Mouse (Mus musculus) intestine, postnatal 0 days (tissue): ENCODE data around the gene Hamp. TPM values are rescaled to one million over a fixed set of nuclear protein-coding genes. Genes with fewer than 3 reads are reported as not detected.
"Not testable (repeated sequence)": the region's sequence is repeated elsewhere in the genome, so short reads cannot be mapped to it uniquely, and the experiment has no call there.

Experiments
- ATAC-seq: fragments of 200-750 bp; cut with Nextera tagmentation; 2 replicates; pipeline ENCODE4 v1.8.0; 2017; ENCODE audit warnings: mild to moderate bottlenecking, moderate TSS enrichment, moderate library complexity
- H3K27ac ChIP-seq: fragments of 300-500 bp; sonication (generic); 2 replicates; pipeline ENCODE4 v1.5.1; 2014; ENCODE audit warnings: mild to moderate bottlenecking, low read depth, low read length, moderate library complexity
- H3K27me3 ChIP-seq: fragments of 300-500 bp; sonication (generic); replicated peaks from 2 replicates; pipeline ENCODE4 v1.6.1; 2014; ENCODE audit warnings: low read length, mixed read lengths; ENCODE audit not compliant: control insufficient read depth, insufficient read depth
- H3K36me3 ChIP-seq: fragments of 300-500 bp; sonication (generic); 2 replicates; pipeline ENCODE4 v1.6.1; 2014; ENCODE audit warnings: mild to moderate bottlenecking, moderate library complexity; ENCODE audit not compliant: control insufficient read depth, insufficient read depth
- H3K4me1 ChIP-seq: fragments of 300-500 bp; sonication (generic); replicated peaks from 2 replicates; pipeline ENCODE4 v1.6.1; 2014; ENCODE audit warnings: antibody characterized with exemption, low read length, mixed read lengths; ENCODE audit not compliant: control insufficient read depth, insufficient read depth
- H3K4me2 ChIP-seq: fragments of 300-500 bp; sonication (generic); replicated peaks from 2 replicates; pipeline ENCODE4 v1.6.1; 2014; ENCODE audit warnings: low read depth, mild to moderate bottlenecking, moderate library complexity
- H3K4me3 ChIP-seq: fragments of 300-500 bp; sonication (generic); 2 replicates; pipeline ENCODE4 v1.5.1; 2014; ENCODE audit warnings: low read depth, low read length
- H3K9ac ChIP-seq: fragments of 300-500 bp; sonication (generic); 2 replicates; pipeline ENCODE4 v1.6.1; 2014; ENCODE audit warnings: mild to moderate bottlenecking, low read depth, low read length
- H3K9me3 ChIP-seq: fragments of 300-500 bp; sonication (generic); 2 replicates; pipeline ENCODE4 v1.6.1; 2016; ENCODE audit warnings: mixed run types; ENCODE audit not compliant: control insufficient read depth
- CTCF ChIP-seq: sonication (generic); IDR thresholded peaks from 2 replicates; pipeline ENCODE4 v1.5.1; 2016; ENCODE audit warnings: low read depth, mild to moderate bottlenecking, control low read depth, antibody characterized with exemption, moderate library complexity
- WGBS: fragments of 180-500 bp; shearing (Covaris S2); extraction: QIAGEN DNeasy Blood & Tissue Kit; methylation state at CpG from one replicate; pipeline ENCODE4 v1.1.7; 2014; 5-methylcytosine and 5-hydroxymethylcytosine counted together
- polyA plus RNA-seq: library from polyadenylated mRNA; unstranded; fragments of >200 nt; fragmentation: Nextera tagmentation; extraction: Ambion mirVana; gene quantifications from 2 replicates; pipeline ENCODE4 v1.2.1, GENCODE M21; 2015

Gene Hamp
- polyA plus RNA-seq, 1 experiment from 2014 or later: not detected

DNA sequence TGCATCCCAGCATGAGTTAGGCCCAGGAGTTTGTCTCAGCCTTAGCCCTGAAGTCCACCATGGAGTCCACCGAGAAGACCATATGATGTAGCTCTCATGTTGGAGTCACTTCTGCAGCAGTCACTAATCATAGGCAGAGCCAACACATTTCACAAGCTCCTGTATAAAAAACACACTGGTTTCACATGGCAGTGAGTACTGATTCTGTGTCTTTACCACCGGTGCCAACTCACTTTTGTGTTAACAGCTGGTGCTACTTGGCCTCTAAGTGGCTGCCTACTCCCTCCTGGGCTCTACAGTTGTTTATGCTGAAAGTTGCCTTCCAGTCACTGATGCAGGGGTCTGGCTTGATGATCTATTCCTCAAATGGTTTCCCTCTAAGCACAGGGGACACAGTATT is 19.3 kb downstream of the Hamp start, which contains the start of gene Hamp2:
Gene Hamp2 (minus strand): TSS at position 101 of the 400 bp plus-strand sequence.
- not testable (repeated sequence) for H3K4me1 ChIP-seq, H3K27ac ChIP-seq, H3K27me3 ChIP-seq, H3K36me3 ChIP-seq, H3K9me3 ChIP-seq, ATAC-seq, H3K4me3 ChIP-seq, H3K4me2 ChIP-seq, H3K9ac ChIP-seq
- 80% methylated on average over 2 of the region's 2 CpGs for WGBS

DNA sequence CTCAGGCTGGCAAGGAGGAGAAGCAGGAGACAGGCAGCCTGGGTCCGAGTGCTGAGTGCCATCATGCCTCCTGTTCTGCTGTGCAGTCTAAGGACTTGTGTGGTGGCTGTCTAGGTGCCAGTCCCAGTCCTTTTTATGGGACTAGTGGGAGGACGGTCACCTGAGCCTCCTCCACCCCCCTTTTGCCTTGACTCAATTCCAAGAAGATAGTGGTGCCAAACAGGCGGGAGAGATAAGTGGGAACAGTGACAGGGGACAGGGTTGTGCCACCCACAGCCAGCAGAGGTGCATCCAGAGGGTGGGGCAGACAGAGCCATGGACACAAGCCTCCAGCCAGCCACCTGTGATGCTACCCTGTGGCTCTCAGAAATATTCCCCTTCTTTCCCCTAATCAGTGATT is 19.8 kb downstream of the Hamp start:
- no peaks in the 10 kb centered on the region for H3K27me3 ChIP-seq
- no peak for TF ChIP-seq CTCF
- H3K4me3 ChIP-seq: no peak overlapping the region
- no peak for ATAC-seq
- H3K4me2 ChIP-seq: no peak overlapping the region
- H3K36me3 ChIP-seq: no peaks in the 10 kb centered on the region
- H3K9ac ChIP-seq: no peak overlapping the region
- H3K27ac ChIP-seq: no peak overlapping the region
- 25% methylated on average over 3 of the region's 3 CpGs for WGBS
- no peaks in the 10 kb centered on the region for H3K9me3 ChIP-seq
- no peaks in the 10 kb centered on the region for H3K4me1 ChIP-seq

DNA sequence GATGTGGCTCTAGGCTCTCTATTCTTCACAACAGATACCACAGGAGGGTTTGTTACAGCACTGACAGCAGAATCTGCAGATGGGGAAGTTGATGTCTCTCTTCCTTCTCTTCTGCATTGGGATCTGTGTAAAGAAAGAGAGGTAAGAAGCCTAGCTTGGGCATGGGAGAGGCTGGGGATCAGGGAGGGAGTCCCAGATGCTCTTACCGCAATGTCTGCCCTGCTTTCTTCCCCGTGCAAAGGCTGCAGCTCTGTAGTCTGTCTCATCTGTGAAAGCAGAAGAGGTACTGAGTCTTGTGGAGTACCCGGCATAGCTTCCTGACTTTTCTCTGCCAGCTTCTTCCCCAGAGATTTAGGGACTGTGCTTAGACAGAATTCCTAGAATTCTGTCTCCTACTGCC is 21.3 kb downstream of the Hamp start:
- not testable (repeated sequence) for H3K36me3 ChIP-seq, H3K4me3 ChIP-seq, H3K9me3 ChIP-seq, ATAC-seq, H3K4me2 ChIP-seq, H3K27me3 ChIP-seq, H3K9ac ChIP-seq, H3K27ac ChIP-seq, H3K4me1 ChIP-seq
- WGBS: 48% methylated on average over 3 of the region's 3 CpGs

DNA sequence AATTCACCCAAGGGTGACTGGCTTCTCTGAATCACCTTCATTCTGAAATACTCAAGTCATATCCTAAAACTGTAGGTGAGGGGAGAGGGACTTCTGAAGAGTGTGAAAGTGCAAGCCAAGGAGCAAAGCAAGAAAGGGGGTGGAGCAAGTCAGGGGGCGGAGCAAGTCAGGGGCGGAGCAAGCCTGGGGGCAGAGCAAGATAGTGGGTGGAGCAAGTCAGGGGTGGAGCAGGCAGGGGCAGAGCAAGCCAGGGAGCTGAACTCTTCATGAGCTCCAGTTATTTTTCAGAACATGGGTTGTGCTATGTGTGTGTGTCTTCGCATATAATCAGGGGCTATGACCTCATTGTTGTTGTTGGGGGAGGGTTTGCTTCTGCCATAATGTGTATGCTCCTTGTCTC is 23.6 kb downstream of the Hamp start:
- Histone ChIP-seq H3K4me3 (no peak overlapping the region), H3K4me1 (no peaks in the 10 kb centered on the region), H3K36me3 (no peaks in the 10 kb centered on the region), H3K9ac (no peak overlapping the region), H3K9me3 (no peaks in the 10 kb centered on the region), H3K27ac (no peak overlapping the region), H3K4me2 (no peak overlapping the region), H3K27me3 (no peaks in the 10 kb centered on the region)
- 72% methylated on average over 3 of the region's 3 CpGs for WGBS
- peak; percentile 34; the same call in 1 of the 2 replicates for ATAC-seq
- no peak for TF ChIP-seq CTCF

DNA sequence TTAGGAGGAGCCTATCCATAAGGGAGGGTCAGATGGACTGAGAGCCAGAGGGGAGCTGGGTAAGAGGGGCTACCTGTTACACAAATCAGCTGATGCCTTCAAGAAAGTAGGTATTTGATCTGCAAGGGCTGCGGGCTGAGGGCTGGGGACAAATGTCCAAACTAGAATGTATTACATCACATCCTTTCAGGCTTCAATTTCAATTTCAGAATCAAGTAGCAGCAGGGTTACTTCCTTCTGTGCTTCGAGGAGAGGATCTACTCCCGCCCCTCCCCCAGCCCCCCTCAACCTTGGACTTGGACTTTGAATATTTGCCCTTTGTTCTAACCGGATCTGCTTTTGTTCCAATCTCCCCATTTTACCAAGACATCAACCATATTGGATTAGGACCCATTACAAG is 26.6 kb downstream of the Hamp start:
- no peak for TF ChIP-seq CTCF
- WGBS: 35% methylated on average over 4 of the region's 4 CpGs
- Histone ChIP-seq H3K4me2 (no peak overlapping the region), H3K9ac (no peak overlapping the region), H3K27me3 (no peaks in the 10 kb centered on the region), H3K4me3 (no peak overlapping the region), H3K4me1 (no peaks in the 10 kb centered on the region), H3K36me3 (no peaks in the 10 kb centered on the region), H3K27ac (no peak overlapping the region), H3K9me3 (no peaks in the 10 kb centered on the region)
- no peak for ATAC-seq

DNA sequence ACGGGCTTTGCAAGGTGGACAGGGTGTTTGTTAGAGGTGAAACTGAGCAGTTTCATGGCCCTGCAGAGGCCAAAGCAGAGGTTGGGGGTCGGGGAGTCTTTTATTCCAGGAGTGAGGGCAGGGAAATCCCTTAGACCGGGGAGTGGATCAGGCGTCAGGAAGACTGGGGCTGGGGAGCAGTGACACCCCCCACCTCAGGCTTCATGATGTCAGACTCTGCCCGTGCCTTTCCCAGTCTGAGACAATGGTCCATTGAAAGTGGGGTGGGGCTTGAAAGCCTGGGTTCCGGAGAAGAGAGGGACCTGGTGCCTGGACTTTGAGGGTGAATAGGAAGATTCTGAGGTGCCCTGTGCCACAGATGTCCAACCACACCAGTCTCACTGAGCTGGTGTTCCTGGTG is 27.1 kb downstream of the Hamp start:
- no peak overlapping the region for H3K9ac ChIP-seq
- ATAC-seq: no peak
- H3K4me1 ChIP-seq: no peaks in the 10 kb centered on the region
- WGBS: 29% methylated on average over 6 of the region's 6 CpGs
- H3K27ac ChIP-seq: no peak overlapping the region
- no peak overlapping the region for H3K4me2 ChIP-seq
- H3K36me3 ChIP-seq: no peaks in the 10 kb centered on the region
- TF ChIP-seq CTCF: no peak
- H3K9me3 ChIP-seq: no peaks in the 10 kb centered on the region
- no peaks in the 10 kb centered on the region for H3K27me3 ChIP-seq
- H3K4me3 ChIP-seq: no peak overlapping the region

DNA sequence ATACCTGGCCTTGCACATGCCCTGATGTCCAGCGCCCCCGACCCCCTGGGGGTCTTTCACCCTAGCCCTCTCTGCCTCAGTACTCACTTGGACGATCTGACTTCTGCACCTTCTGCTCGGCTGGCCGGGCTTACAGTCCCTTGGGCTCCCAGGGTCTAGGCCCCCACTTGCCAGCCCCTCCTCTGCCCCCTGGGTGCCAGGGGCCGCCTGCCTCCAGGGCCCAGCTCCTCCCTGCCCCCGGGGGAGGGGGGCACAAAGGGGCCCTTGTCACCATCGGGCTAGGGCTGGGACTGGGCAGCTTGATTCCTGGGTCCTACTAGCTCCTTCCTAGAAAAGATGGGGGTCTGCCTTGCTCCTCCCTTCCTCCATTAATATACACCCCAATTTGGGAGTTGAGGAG is 29.1 kb downstream of the Hamp start, which contains the start of gene Mag:
Gene Mag (minus strand): TSS at position 142 of the 400 bp plus-strand sequence.
- no peak for ATAC-seq
- TF ChIP-seq CTCF: no peak
- 71% methylated on average over 8 of the region's 8 CpGs for WGBS
- Histone ChIP-seq H3K36me3 (no peaks in the 10 kb centered on the region), H3K27me3 (no peaks in the 10 kb centered on the region), H3K9me3 (no peaks in the 10 kb centered on the region), H3K4me3 (no peak within 1 kb of the TSS), H3K4me1 (no peaks in the 10 kb centered on the region), H3K27ac (no peak within 1 kb of the TSS), H3K9ac (no peak within 1 kb of the TSS), H3K4me2 (no peak within 1 kb of the TSS)
